Mouse (Mus musculus): ENCODE measurements around the gene Ptcd1. TPM values are rescaled to one million over a fixed set of nuclear protein-coding genes. Genes with fewer than 3 reads are reported as not detected.
A peak's percentile ranks its signal among the peaks of the same experiment; 100 is the strongest.

Gene Ptcd1
- polyA plus RNA-seq, 1 experiment from 2014 or later: 16.9 TPM

- ATAC-seq (ENCODE audit: insufficient number of reproducible peaks, low FRiP score, low TSS enrichment, low read depth): no peak
- H3K9me3 ChIP-seq (replicated peaks): no peaks in the 10 kb centered on the region
- WGBS: 2% methylated on average over 37 of the region's 37 CpGs
- H3K27me3 ChIP-seq: no peaks in the 10 kb centered on the region
- H3K36me3 ChIP-seq: peaks cover 2% of the 10 kb centered on the region; the same call in 1 of the 2 replicates
- peak within 1 kb of the TSS; percentile 84 for H3K9ac ChIP-seq
- H3K27ac ChIP-seq (replicated peaks): peak within 1 kb of the TSS; percentile 68
- H3K4me3 ChIP-seq (replicated peaks): peak within 1 kb of the TSS; percentile 89
- H3K4me2 ChIP-seq (replicated peaks): peak within 1 kb of the TSS; percentile 96
- peaks cover 29% of the 10 kb centered on the region for H3K4me1 ChIP-seq
Observed at GRCm38 (mm10) chr5:145201321-145201991, 34.5 kb upstream of the Ptcd1 start, which contains the start of gene Zkscan14. Gene Zkscan14, minus strand, starts transcription at chr5:145201868.

- 77% methylated on average over 7 of the region's 7 CpGs for WGBS
- no peak overlapping the region for H3K27ac ChIP-seq (replicated peaks)
Observed at GRCm38 (mm10) chr5:145200387-145200786, 33.5 kb upstream of the Ptcd1 start.

GRCm38 (mm10) chr5:145191962-145192361 lies 25.1 kb upstream of the Ptcd1 start, which contains the start of gene Atp5j2:
Gene Atp5j2, minus strand, starts transcription at chr5:145192062.
- H3K4me1 ChIP-seq: peaks cover 18% of the 10 kb centered on the region
- peak within 1 kb of the TSS; percentile 68 for H3K4me2 ChIP-seq (replicated peaks)
- H3K27me3 ChIP-seq: no peaks in the 10 kb centered on the region
- H3K36me3 ChIP-seq: peaks cover 48% of the 10 kb centered on the region
- H3K27ac ChIP-seq (replicated peaks): peak within 1 kb of the TSS; percentile 79
- 89% methylated on average over 2 of the region's 2 CpGs for WGBS
- H3K9me3 ChIP-seq (replicated peaks): no peaks in the 10 kb centered on the region
- H3K4me3 ChIP-seq (replicated peaks): peak within 1 kb of the TSS; percentile 78
- no peak for ATAC-seq (ENCODE audit: insufficient number of reproducible peaks, low FRiP score, low TSS enrichment, low read depth)
- H3K9ac ChIP-seq: peak within 1 kb of the TSS; percentile 85

More at GRCm38 (mm10) chr5:145200387-145200786, 33.5 kb upstream of the Ptcd1 start:
- Histone ChIP-seq H3K27me3 (no peaks in the 10 kb centered on the region), H3K4me3 (replicated peaks) (peak overlapping the region; percentile 89; the same call in 1 of the 2 replicates), H3K4me2 (replicated peaks) (peak overlapping the region; percentile 96; the same call in 1 of the 2 replicates), H3K4me1 (peaks cover 22% of the 10 kb centered on the region), H3K9ac (no peak overlapping the region), H3K36me3 (peaks cover 13% of the 10 kb centered on the region), H3K9me3 (replicated peaks) (no peaks in the 10 kb centered on the region)
- ATAC-seq (ENCODE audit: insufficient number of reproducible peaks, low FRiP score, low TSS enrichment, low read depth): no peak

GRCm38 (mm10) chr5:145190875-145191798 lies 24.2 kb upstream of the Ptcd1 start:
- ATAC-seq (ENCODE audit: insufficient number of reproducible peaks, low FRiP score, low TSS enrichment, low read depth): peak; percentile 87
- H3K27me3 ChIP-seq: no peaks in the 10 kb centered on the region
- peak overlapping the region; percentile 79 for H3K27ac ChIP-seq (replicated peaks)
- peak overlapping the region; percentile 68 for H3K4me2 ChIP-seq (replicated peaks)
- peaks cover 18% of the 10 kb centered on the region for H3K4me1 ChIP-seq
- H3K36me3 ChIP-seq: peaks cover 51% of the 10 kb centered on the region
- peak overlapping the region; percentile 78 for H3K4me3 ChIP-seq (replicated peaks)
- no peaks in the 10 kb centered on the region for H3K9me3 ChIP-seq (replicated peaks)
- under 1% methylated on average over 41 of the region's 41 CpGs for WGBS
- peak overlapping the region; percentile 85 for H3K9ac ChIP-seq

GRCm38 (mm10) chr5:145190373-145190772 lies 23.5 kb upstream of the Ptcd1 start:
- no peak for ATAC-seq (ENCODE audit: insufficient number of reproducible peaks, low FRiP score, low TSS enrichment, low read depth)
- WGBS: 39% methylated on average over 5 of the region's 5 CpGs
- Histone ChIP-seq H3K36me3 (peaks cover 51% of the 10 kb centered on the region), H3K27ac (replicated peaks) (no peak overlapping the region), H3K4me1 (peaks cover 18% of the 10 kb centered on the region), H3K4me3 (replicated peaks) (peak overlapping the region; percentile 78), H3K4me2 (replicated peaks) (peak overlapping the region; percentile 68), H3K9me3 (replicated peaks) (no peaks in the 10 kb centered on the region), H3K9ac (peak overlapping the region; percentile 85), H3K27me3 (no peaks in the 10 kb centered on the region)

GRCm38 (mm10) chr5:145189416-145189815 lies 22.5 kb upstream of the Ptcd1 start:
- H3K4me3 ChIP-seq (replicated peaks): no peak overlapping the region
- H3K9me3 ChIP-seq (replicated peaks): no peaks in the 10 kb centered on the region
- H3K4me1 ChIP-seq: peaks cover 18% of the 10 kb centered on the region
- no peak overlapping the region for H3K27ac ChIP-seq (replicated peaks)
- no peak for ATAC-seq (ENCODE audit: insufficient number of reproducible peaks, low FRiP score, low TSS enrichment, low read depth)
- no peaks in the 10 kb centered on the region for H3K27me3 ChIP-seq
- H3K4me2 ChIP-seq (replicated peaks): no peak overlapping the region
- H3K36me3 ChIP-seq: peaks cover 49% of the 10 kb centered on the region
- 88% methylated on average over 6 of the region's 6 CpGs for WGBS
- no peak overlapping the region for H3K9ac ChIP-seq

- Histone ChIP-seq H3K9ac (no peak overlapping the region), H3K4me2 (replicated peaks) (no peak overlapping the region), H3K4me3 (replicated peaks) (no peak overlapping the region), H3K27ac (replicated peaks) (no peak overlapping the region), H3K9me3 (replicated peaks) (no peaks in the 10 kb centered on the region), H3K27me3 (no peaks in the 10 kb centered on the region), H3K4me1 (peaks cover 8% of the 10 kb centered on the region), H3K36me3 (peaks cover 84% of the 10 kb centered on the region)
- 78% methylated on average over 2 of the region's 2 CpGs for WGBS
- ATAC-seq (ENCODE audit: insufficient number of reproducible peaks, low FRiP score, low TSS enrichment, low read depth): no peak
Observed at GRCm38 (mm10) chr5:145185244-145185643, 18.3 kb upstream of the Ptcd1 start.

GRCm38 (mm10) chr5:145178461-145178980 lies 11.6 kb upstream of the Ptcd1 start:
- WGBS: 80% methylated on average over 18 of the region's 18 CpGs
- Histone ChIP-seq H3K4me2 (replicated peaks) (no peak overlapping the region), H3K9ac (no peak overlapping the region), H3K4me1 (no peaks in the 10 kb centered on the region), H3K27ac (replicated peaks) (no peak overlapping the region), H3K9me3 (replicated peaks) (no peaks in the 10 kb centered on the region), H3K4me3 (replicated peaks) (no peak overlapping the region), H3K27me3 (no peaks in the 10 kb centered on the region), H3K36me3 (peaks cover 99% of the 10 kb centered on the region)
- no peak for ATAC-seq (ENCODE audit: insufficient number of reproducible peaks, low FRiP score, low TSS enrichment, low read depth)

- peak overlapping the region; percentile 75 for H3K4me2 ChIP-seq (replicated peaks)
- H3K4me3 ChIP-seq (replicated peaks): peak overlapping the region; percentile 97
- H3K27me3 ChIP-seq: no peaks in the 10 kb centered on the region
- H3K9ac ChIP-seq: peak overlapping the region; percentile 90
- under 1% methylated on average over 28 of the region's 28 CpGs for WGBS
- peaks cover 30% of the 10 kb centered on the region for H3K4me1 ChIP-seq
- peak; percentile 9; the same call in 1 of the 2 replicates for ATAC-seq (ENCODE audit: insufficient number of reproducible peaks, low FRiP score, low TSS enrichment, low read depth)
- peaks cover 43% of the 10 kb centered on the region for H3K36me3 ChIP-seq
- peak overlapping the region; percentile 91 for H3K27ac ChIP-seq (replicated peaks)
- H3K9me3 ChIP-seq (replicated peaks): no peaks in the 10 kb centered on the region
Observed at GRCm38 (mm10) chr5:145167306-145167661, 376 bp upstream of the Ptcd1 start.

GRCm38 (mm10) chr5:145165184-145165583 lies 1.7 kb downstream of the Ptcd1 start:
- H3K4me3 ChIP-seq (replicated peaks): no peak overlapping the region
- peaks cover 40% of the 10 kb centered on the region for H3K36me3 ChIP-seq
- no peaks in the 10 kb centered on the region for H3K9me3 ChIP-seq (replicated peaks)
- H3K4me2 ChIP-seq (replicated peaks): no peak overlapping the region
- H3K27ac ChIP-seq (replicated peaks): no peak overlapping the region
- WGBS: 84% methylated on average over 15 of the region's 15 CpGs
- H3K27me3 ChIP-seq: no peaks in the 10 kb centered on the region
- H3K4me1 ChIP-seq: peaks cover 30% of the 10 kb centered on the region
- no peak overlapping the region for H3K9ac ChIP-seq
- ATAC-seq (ENCODE audit: insufficient number of reproducible peaks, low FRiP score, low TSS enrichment, low read depth): no peak

GRCm38 (mm10) chr5:145164710-145165109 lies 2.2 kb downstream of the Ptcd1 start:
- H3K4me3 ChIP-seq (replicated peaks): no peak overlapping the region
- H3K4me1 ChIP-seq: peaks cover 30% of the 10 kb centered on the region
- WGBS: 58% methylated on average over 3 of the region's 3 CpGs
- no peaks in the 10 kb centered on the region for H3K9me3 ChIP-seq (replicated peaks)
- ATAC-seq (ENCODE audit: insufficient number of reproducible peaks, low FRiP score, low TSS enrichment, low read depth): no peak
- H3K36me3 ChIP-seq: peaks cover 42% of the 10 kb centered on the region
- no peak overlapping the region for H3K4me2 ChIP-seq (replicated peaks)
- no peaks in the 10 kb centered on the region for H3K27me3 ChIP-seq
- no peak overlapping the region for H3K9ac ChIP-seq
- H3K27ac ChIP-seq (replicated peaks): no peak overlapping the region
